In the genomic region with DNA sequence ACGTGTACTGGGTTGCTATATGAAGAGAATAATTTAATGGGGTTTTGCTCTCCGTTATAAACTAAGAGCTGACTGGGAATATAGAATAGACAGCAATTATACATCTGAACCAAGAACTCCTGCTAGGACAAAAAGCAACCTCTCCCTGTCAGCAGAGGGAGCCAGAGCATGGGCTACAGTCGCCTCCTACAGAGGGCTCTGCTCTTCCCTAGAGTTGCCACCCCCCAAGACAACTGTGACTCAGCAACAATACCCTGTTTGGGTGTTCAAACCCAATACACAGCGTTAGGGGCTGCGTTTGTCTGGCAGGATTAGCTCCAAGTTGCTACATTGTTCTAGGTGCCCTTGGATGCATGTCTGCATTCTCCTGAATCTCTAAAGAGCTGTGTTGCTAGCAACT, we compare ENCODE assay signal across 8 mouse cellular contexts. TPM values are rescaled to one million over a fixed set of nuclear protein-coding genes. Genes with fewer than 3 reads are reported as not detected.
DNase-seq lines count a peak whose midpoint lies in the region; ATAC-seq and TF ChIP-seq lines count a peak whose summit lies in the region.

No protein-coding gene starts in this region.

- peaks cover 7% of the 10 kb centered on the region; the same call in 1 of the 2 replicates for H3K4me1 ChIP-seq in heart, postnatal 0 days (ENCODE audit: control insufficient read depth, insufficient read depth)
- H3K4me1 ChIP-seq in hindbrain, embryonic 15.5 days (replicated peaks): peaks cover 36% of the 10 kb centered on the region
- peaks cover 19% of the 10 kb centered on the region for H3K4me1 ChIP-seq in liver, embryonic 12.5 days
- peaks cover 14% of the 10 kb centered on the region for H3K4me1 ChIP-seq in neural tube, embryonic 11.5 days (ENCODE audit: control insufficient read depth, insufficient read depth, low read length)

- peak; percentile 78 for TF ChIP-seq CTCF in heart, postnatal 0 days (IDR thresholded peaks at IDR 0.05; ENCODE audit: low read depth)

- H3K9ac ChIP-seq in heart, postnatal 0 days (replicated peaks; ENCODE audit: low read depth, low read length): no peak overlapping the region
- H3K9ac ChIP-seq in hindbrain, embryonic 15.5 days: no peak overlapping the region
- no peak overlapping the region for H3K9ac ChIP-seq in liver, embryonic 12.5 days
- no peak overlapping the region for H3K9ac ChIP-seq in neural tube, embryonic 11.5 days (ENCODE audit: low read length)

- no peaks in the 10 kb centered on the region for H3K36me3 ChIP-seq in heart, postnatal 0 days (replicated peaks; ENCODE audit: control insufficient read depth, insufficient read depth, low read length)
- H3K36me3 ChIP-seq in hindbrain, embryonic 15.5 days: no peaks in the 10 kb centered on the region
- H3K36me3 ChIP-seq in liver, embryonic 12.5 days: no peaks in the 10 kb centered on the region
- H3K36me3 ChIP-seq in neural tube, embryonic 11.5 days (ENCODE audit: control insufficient read depth, insufficient read depth, low read length): no peaks in the 10 kb centered on the region

- H3K4me2 ChIP-seq in heart, postnatal 0 days (ENCODE audit: low read depth, low read length): no peak overlapping the region
- H3K4me2 ChIP-seq in hindbrain, embryonic 15.5 days: no peak overlapping the region
- no peak overlapping the region for H3K4me2 ChIP-seq in liver, embryonic 12.5 days
- H3K4me2 ChIP-seq in neural tube, embryonic 11.5 days (ENCODE audit: low read depth): no peak overlapping the region

- ATAC-seq in heart, postnatal 0 days (ENCODE audit: insufficient read depth, low read depth): no peak
- no peak for ATAC-seq in hindbrain, embryonic 15.5 days (ENCODE audit: low FRiP score, low read depth)
- ATAC-seq in liver, embryonic 12.5 days: peak; percentile 60
- ATAC-seq in neural tube, embryonic 11.5 days (ENCODE audit: insufficient read depth, low FRiP score, low TSS enrichment): no peak

- H3K4me3 ChIP-seq in heart, postnatal 0 days (ENCODE audit: low read depth, low read length): no peak overlapping the region
- H3K4me3 ChIP-seq in hindbrain, embryonic 15.5 days: no peak overlapping the region
- H3K4me3 ChIP-seq in liver, embryonic 12.5 days: no peak overlapping the region
- no peak overlapping the region for H3K4me3 ChIP-seq in neural tube, embryonic 11.5 days (ENCODE audit: low read depth, low read length)

- no peaks in the 10 kb centered on the region for H3K27me3 ChIP-seq in heart, postnatal 0 days (ENCODE audit: control insufficient read depth, insufficient read depth, low read length)
- H3K27me3 ChIP-seq in hindbrain, embryonic 15.5 days: no peaks in the 10 kb centered on the region
- peaks cover 16% of the 10 kb centered on the region; the same call in 1 of the 2 replicates for H3K27me3 ChIP-seq in liver, embryonic 12.5 days (replicated peaks)
- no peaks in the 10 kb centered on the region for H3K27me3 ChIP-seq in neural tube, embryonic 11.5 days (ENCODE audit: control insufficient read depth, insufficient read depth, low read length)

- WGBS in heart, postnatal 0 days: 16% methylated on average over 5 of the region's 5 CpGs
- 13% methylated on average over 5 of the region's 5 CpGs for WGBS in hindbrain, embryonic 15.5 days
- 7% methylated on average over 5 of the region's 5 CpGs for WGBS in liver, embryonic 12.5 days (ENCODE audit: insufficient replicate concordance)
- WGBS in neural tube, embryonic 11.5 days: 18% methylated on average over 5 of the region's 5 CpGs

- no peaks in the 10 kb centered on the region for H3K9me3 ChIP-seq in heart, postnatal 0 days (replicated peaks; ENCODE audit: control insufficient read depth, low read length)
- H3K9me3 ChIP-seq in hindbrain, embryonic 15.5 days: no peaks in the 10 kb centered on the region
- H3K9me3 ChIP-seq in liver, embryonic 12.5 days (replicated peaks): no peaks in the 10 kb centered on the region
- no peaks in the 10 kb centered on the region for H3K9me3 ChIP-seq in neural tube, embryonic 11.5 days (ENCODE audit: control insufficient read depth, low read length)

- DNase-seq in heart, postnatal 0 days (ENCODE audit: low spot score): peak; percentile 81
- DNase-seq in heart, adult 9 months (ENCODE audit: low spot score in 2 of 2): no peak
- DNase-seq in NIH3T3 (ENCODE audit: low read depth): peak; percentile 90
- peak; percentile 85 for DNase-seq in embryo, embryonic 11 days
- DNase-seq in neural tube, embryonic 11.5 days (ENCODE audit: low spot score): peak; percentile 58
- peak; percentile 83 for DNase-seq in thymus, postnatal 0 days (ENCODE audit: low spot score)

- H3K27ac ChIP-seq in heart, postnatal 0 days (ENCODE audit: low read depth): no peak overlapping the region
- peak overlapping the region; percentile 99 for H3K27ac ChIP-seq in hindbrain, embryonic 15.5 days (replicated peaks)
- H3K27ac ChIP-seq in liver, embryonic 12.5 days: no peak overlapping the region
- H3K27ac ChIP-seq in neural tube, embryonic 11.5 days (ENCODE audit: low read depth, low read length): no peak overlapping the region

- no peak for TF ChIP-seq EP300 in heart, postnatal 0 days (IDR thresholded peaks at IDR 0.05; ENCODE audit: low read depth)

RNA-seq across cellular contexts. Expression of a gene that starts 1.6 kb away (rescaled TPM):
- total RNA-seq in heart, postnatal 0 days (2014; rRNA removed; ENCODE audit: low replicate concordance): 24.5 and 38.6 TPM in 2 replicates
- 2.9 and 3.3 TPM in 2 replicates for polyA plus RNA-seq in heart, postnatal 0 days (2015; fragmentation: Nextera tagmentation; extraction: Ambion mirVana)
- polyA plus RNA-seq in hindbrain, embryonic 15.5 days (2015; fragmentation: Nextera tagmentation; extraction: Ambion mirVana): 5.9 and 6.3 TPM in 2 replicates
- polyA plus RNA-seq in liver, embryonic 12.5 days (2016; fragmentation: Nextera tagmentation; extraction: Ambion mirVana): 5.5 and 6.8 TPM in 2 replicates
- polyA plus RNA-seq in neural tube, embryonic 11.5 days (2014; fragmentation: Nextera tagmentation; extraction: Ambion mirVana): 12.4 and 14.9 TPM in 2 replicates
- 4.5 and 5.3 TPM in 2 replicates for polyA plus RNA-seq in thymus, postnatal 0 days (2015; fragmentation: Nextera tagmentation; extraction: Ambion mirVana)

RNA-seq across cellular contexts. Expression of a gene that starts 21.3 kb away (rescaled TPM):
- total RNA-seq in heart, postnatal 0 days (2014; rRNA removed; ENCODE audit: low replicate concordance): 9.3 and 11.2 TPM in 2 replicates
- 31.7 and 33.4 TPM in 2 replicates for polyA plus RNA-seq in heart, postnatal 0 days (2015; fragmentation: Nextera tagmentation; extraction: Ambion mirVana)
- polyA plus RNA-seq in hindbrain, embryonic 15.5 days (2015; fragmentation: Nextera tagmentation; extraction: Ambion mirVana): 42.2 and 45.2 TPM in 2 replicates
- 68.3 and 68.6 TPM in 2 replicates for polyA plus RNA-seq in liver, embryonic 12.5 days (2016; fragmentation: Nextera tagmentation; extraction: Ambion mirVana)
- 83.2 and 87.4 TPM in 2 replicates for polyA plus RNA-seq in neural tube, embryonic 11.5 days (2014; fragmentation: Nextera tagmentation; extraction: Ambion mirVana)
- polyA plus RNA-seq in thymus, postnatal 0 days (2015; fragmentation: Nextera tagmentation; extraction: Ambion mirVana): 68.5 and 71.5 TPM in 2 replicates

RNA-seq across cellular contexts. Expression of a gene that starts 50.2 kb away (rescaled TPM):
- 12.8 and 36.1 TPM in 2 replicates for total RNA-seq in heart, postnatal 0 days (2014; rRNA removed; ENCODE audit: low replicate concordance)
- polyA plus RNA-seq in heart, postnatal 0 days (2015; fragmentation: Nextera tagmentation; extraction: Ambion mirVana): 47.3 and 51.7 TPM in 2 replicates
- polyA plus RNA-seq in hindbrain, embryonic 15.5 days (2015; fragmentation: Nextera tagmentation; extraction: Ambion mirVana): 50.6 and 59.6 TPM in 2 replicates
- polyA plus RNA-seq in liver, embryonic 12.5 days (2016; fragmentation: Nextera tagmentation; extraction: Ambion mirVana): 596 and 604 TPM in 2 replicates
- 52.0 and 55.3 TPM in 2 replicates for polyA plus RNA-seq in neural tube, embryonic 11.5 days (2014; fragmentation: Nextera tagmentation; extraction: Ambion mirVana)
- 53.6 and 63.7 TPM in 2 replicates for polyA plus RNA-seq in thymus, postnatal 0 days (2015; fragmentation: Nextera tagmentation; extraction: Ambion mirVana)

Comparison
In these comparisons a context has a peak if more than half of its experiments do, and no peak if none do; other contexts are left out.
1. DNase-seq: peak in heart, postnatal 0 days (single experiment), NIH3T3 (single experiment), embryo, embryonic 11 days (single experiment), neural tube, embryonic 11.5 days (single experiment) and thymus, postnatal 0 days (single experiment); none in heart, adult 9 months (0 of 2).